Mouse (Mus musculus) cerebellum, adult 2 months (tissue): ENCODE results near the gene Nnat. TPM values are rescaled to one million over a fixed set of nuclear protein-coding genes. Genes with fewer than 3 reads are reported as not detected.
"Not testable (repeated sequence)": the region's sequence is repeated elsewhere in the genome, so short reads cannot be mapped to it uniquely, and the experiment has no call there.

ENCODE experiments used
- DNase-seq, 2 experiments: peaks; one replicate each; pipeline ENCODE4 v3.0.0; 2021
- H3K27ac ChIP-seq: fragments of 200-500 bp; 2 replicates; pipeline ENCODE4 v1.5.1; 2012; ENCODE audit warnings: low read length, control low read depth, inconsistent platforms; ENCODE audit not compliant: insufficient read depth
- H3K27me3 ChIP-seq: fragments of 200-500 bp; 2 replicates; pipeline ENCODE4 v1.6.1; 2012; ENCODE audit warnings: inconsistent platforms, mild to moderate bottlenecking, low read length, moderate library complexity; ENCODE audit not compliant: control insufficient read depth, insufficient read depth
- H3K4me1 ChIP-seq: fragments of 200-500 bp; 2 replicates; pipeline ENCODE4 v1.6.1; 2011; ENCODE audit warnings: low read length; ENCODE audit not compliant: control insufficient read depth, insufficient read depth
- H3K4me3 ChIP-seq: fragments of 200-500 bp; replicated peaks from 2 replicates; pipeline ENCODE3; 2011; ENCODE audit warnings: mild to moderate bottlenecking, low read depth, low read length, control low read depth; ENCODE audit not compliant: insufficient read depth
- CTCF ChIP-seq: fragments of 200-500 bp; IDR thresholded peaks from 2 replicates; pipeline ENCODE4 v1.5.1; 2011; ENCODE audit warnings: low read depth, mild to moderate bottlenecking, control low read depth, low read length, moderate library complexity, borderline replicate concordance; ENCODE audit not compliant: insufficient read depth
- POLR2A ChIP-seq: fragments of 200-500 bp; IDR thresholded peaks from 2 replicates; pipeline ENCODE4 v1.6.1; 2011; ENCODE audit warnings: low read length, control low read depth, borderline replicate concordance; ENCODE audit not compliant: insufficient read depth
- WGBS: fragments of 180-500 bp; shearing (Covaris S2); methylation state at CpG from one replicate; pipeline ENCODE4 v1.1.7; 2018; 5-methylcytosine and 5-hydroxymethylcytosine counted together
- polyA plus RNA-seq: library from polyadenylated mRNA; depleted of rRNA; stranded (reverse); fragments of >200 nt; gene quantifications from 2 replicates; pipeline ENCODE4 v1.2.3, GENCODE M21; 2012; rRNA removed

Nnat gene
- polyA plus RNA-seq, 1 experiment = 162 TPM

DNA sequence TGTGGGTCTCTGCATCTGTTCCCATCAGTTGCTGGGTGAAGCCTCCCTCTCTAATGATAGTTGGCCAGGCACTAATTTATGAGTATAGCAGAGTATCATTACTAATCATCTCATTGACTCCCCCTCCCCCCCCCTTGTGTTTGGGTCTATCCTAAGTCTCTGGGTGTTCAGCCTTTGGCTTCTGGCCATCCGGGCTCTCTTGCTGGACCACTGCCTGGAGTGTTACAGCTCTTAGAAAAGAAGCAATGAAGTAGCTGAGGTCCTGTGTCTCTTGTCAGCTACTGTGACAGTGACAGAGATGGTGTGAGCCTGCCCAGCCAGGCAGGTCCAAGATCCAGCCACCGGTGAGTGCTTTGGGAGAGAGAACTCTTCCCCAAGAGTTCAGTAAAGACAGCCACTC, 12.9 kb downstream of the Nnat start:
- Histone ChIP-seq H3K4me1 (peaks cover 2% of the 10 kb centered on the region; the same call in 1 of the 2 replicates), H3K27ac (no peak overlapping the region), H3K4me3 (no peak overlapping the region), H3K27me3 (no peaks in the 10 kb centered on the region)
- DNase-seq = no peak
- 42% methylated on average over 2 of the region's 2 CpGs for WGBS
- no peak for TF ChIP-seq POLR2A
- no peak for TF ChIP-seq CTCF

DNA sequence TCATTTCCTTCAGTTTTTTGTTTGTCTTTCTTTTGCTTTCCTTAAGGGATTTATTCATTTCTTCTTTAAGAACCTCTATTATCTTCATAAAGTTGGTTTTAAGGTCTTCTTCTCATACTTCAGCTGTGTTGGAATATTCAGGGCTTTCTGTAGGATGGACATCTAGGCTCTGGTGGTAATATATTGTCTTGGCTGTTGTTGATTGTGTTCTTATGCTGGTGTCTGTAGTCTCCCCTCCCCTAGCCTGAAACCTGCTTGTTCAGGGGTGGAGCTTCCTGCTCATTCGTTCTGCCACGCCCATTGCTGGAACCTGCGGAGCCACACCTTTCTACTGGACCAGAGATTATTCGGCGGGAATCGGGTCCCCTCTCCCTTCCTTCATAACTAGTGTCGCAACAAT, 25.5 kb downstream of the Nnat start:
- DNase-seq, H3K4me3 ChIP-seq, H3K27me3 ChIP-seq, H3K4me1 ChIP-seq, H3K27ac ChIP-seq: not testable (repeated sequence)
- WGBS = 39% methylated on average over 7 of the region's 7 CpGs

DNA sequence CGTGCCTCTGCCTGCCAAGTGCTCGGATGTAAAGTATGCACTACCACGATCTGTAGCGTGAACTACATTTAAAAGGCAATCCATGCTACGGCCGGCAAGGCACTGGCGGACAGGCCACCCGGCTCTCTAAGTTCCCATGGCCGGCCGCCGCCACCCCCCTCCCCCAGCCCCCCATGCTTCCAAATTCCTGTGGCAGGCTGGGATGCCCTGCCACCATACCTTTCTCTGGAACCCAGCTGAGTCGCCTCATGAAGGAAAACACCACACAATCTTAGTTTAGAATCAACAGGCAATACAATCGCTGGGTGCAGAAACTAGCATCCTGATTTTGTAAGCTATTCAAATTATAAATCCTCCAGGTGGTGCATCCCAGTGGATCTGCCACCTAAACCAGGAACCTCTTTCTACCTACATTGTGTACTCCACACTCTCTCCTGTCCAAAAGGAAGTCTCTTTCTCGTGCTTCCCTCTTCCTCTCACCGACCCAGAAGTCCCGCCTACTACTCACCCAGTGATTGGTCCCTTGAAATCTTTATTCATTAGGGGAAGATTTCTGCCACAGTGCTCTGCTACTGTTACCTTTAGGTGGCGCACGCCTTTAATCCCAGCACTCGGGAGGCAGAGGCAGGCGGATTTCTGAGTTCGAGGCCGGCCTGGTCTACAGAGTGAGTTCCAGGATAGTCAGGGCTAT, 37.1 kb downstream of the Nnat start:
- TF ChIP-seq CTCF (no peak), POLR2A (no peak)
- H3K27me3 ChIP-seq = no peaks in the 10 kb centered on the region
- H3K4me3 ChIP-seq = no peak overlapping the region
- no peak for DNase-seq
- no peak overlapping the region for H3K27ac ChIP-seq
- WGBS = 66% methylated on average over 22 of the region's 22 CpGs
- no peaks in the 10 kb centered on the region for H3K4me1 ChIP-seq

DNA sequence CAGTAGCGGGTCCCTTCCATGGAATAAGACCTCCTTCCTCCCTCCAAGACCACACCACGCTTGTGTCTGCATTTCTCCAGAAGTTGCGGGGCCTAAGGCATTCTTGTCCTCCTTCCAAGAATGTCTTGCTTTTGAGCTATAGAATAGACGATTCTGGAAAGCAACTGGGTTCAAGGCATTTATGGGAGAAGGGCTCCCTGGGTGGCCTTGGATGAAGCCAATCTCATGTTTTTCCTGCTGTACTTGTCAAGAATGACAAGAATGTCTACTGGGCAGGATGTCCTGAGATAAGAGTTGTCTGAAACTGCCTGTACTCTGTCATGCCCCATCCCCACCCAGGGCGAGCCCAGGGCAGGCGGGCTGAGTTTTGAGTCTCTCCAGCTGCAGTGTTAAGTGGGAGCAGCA, 41.6 kb downstream of the Nnat start:
- no peak overlapping the region for H3K27ac ChIP-seq
- no peak for DNase-seq
- no peaks in the 10 kb centered on the region for H3K27me3 ChIP-seq
- H3K4me3 ChIP-seq = no peak overlapping the region
- no peaks in the 10 kb centered on the region for H3K4me1 ChIP-seq
- TF ChIP-seq CTCF (no peak), POLR2A (no peak)
- WGBS = 68% methylated on average over 6 of the region's 6 CpGs

DNA sequence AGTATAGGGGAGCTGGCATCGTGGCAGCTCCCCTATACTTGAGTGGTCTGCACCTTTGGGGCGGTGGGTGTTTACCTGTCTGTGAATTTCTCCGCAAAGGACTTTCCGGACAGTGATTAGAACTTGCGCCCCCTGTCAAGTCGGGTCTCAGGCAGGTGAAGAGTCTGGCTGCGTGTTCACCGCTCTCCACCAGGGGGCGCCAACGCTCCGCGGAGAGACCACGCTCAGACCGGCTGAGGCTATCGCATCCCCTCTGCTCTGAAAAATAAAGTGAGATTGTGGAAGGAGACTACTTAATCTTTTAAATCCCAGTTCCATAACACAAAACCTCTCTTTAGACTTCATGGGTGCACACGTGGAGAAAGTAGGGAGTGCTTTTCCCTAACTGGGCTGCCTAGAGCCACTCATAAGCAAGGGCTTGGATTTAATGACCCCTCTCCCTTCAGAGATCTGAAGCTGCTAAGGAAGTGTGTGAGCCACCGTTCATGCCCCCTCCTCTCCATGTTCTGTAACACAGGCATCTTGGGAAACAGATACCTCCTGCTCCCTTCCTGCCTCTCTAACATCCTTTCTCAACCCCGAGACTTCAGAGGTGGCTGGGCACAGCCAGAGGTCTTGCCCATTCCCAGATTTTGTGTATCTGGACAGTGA, 45.3 kb downstream of the Nnat start:
- Histone ChIP-seq H3K4me1 (no peaks in the 10 kb centered on the region), H3K27me3 (no peaks in the 10 kb centered on the region), H3K27ac (no peak overlapping the region), H3K4me3 (no peak overlapping the region)
- DNase-seq = peak; percentile 57 to 76
- TF ChIP-seq CTCF = peak; percentile 94
- TF ChIP-seq POLR2A = no peak
- WGBS = 6% methylated on average over 18 of the region's 18 CpGs

DNA sequence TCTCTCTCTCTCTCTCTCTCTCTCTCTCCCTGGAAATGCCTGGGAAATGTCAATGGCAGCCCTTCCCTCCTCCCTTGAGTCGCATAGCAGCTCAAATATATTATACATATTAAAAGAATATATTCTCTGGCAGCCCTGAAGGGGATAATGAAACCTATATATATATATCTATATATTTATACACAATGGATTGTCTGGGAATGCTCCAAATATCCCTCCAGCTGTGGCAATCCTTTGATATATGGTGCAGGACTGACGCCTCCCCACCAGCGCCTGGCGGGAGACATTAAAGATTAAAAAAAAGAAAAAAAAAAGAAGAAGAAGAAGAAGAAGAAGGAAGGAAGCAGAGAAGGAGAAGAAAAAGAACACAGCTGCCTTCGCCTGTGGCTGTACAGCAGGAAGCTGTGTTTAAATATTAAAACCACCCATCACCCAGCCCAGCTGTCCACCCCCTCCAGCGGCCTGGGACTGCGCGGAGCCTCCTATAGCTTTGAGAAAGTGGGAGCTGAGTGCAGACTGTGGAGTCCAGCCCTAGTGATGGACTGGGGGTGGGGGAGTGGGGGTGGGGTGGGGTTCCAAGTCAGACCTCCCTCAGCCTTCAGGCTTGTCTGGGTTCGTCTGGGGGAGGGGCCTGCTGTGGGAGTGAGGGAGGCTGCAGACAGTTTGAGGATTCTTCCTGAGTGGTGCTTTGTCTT, 47.8 kb downstream of the Nnat start:
- no peak for DNase-seq
- WGBS = 70% methylated on average over 9 of the region's 9 CpGs
- no peaks in the 10 kb centered on the region for H3K4me1 ChIP-seq
- TF ChIP-seq CTCF (no peak), POLR2A (no peak)
- H3K27me3 ChIP-seq = no peaks in the 10 kb centered on the region
- no peak overlapping the region for H3K27ac ChIP-seq
- no peak overlapping the region for H3K4me3 ChIP-seq

DNA sequence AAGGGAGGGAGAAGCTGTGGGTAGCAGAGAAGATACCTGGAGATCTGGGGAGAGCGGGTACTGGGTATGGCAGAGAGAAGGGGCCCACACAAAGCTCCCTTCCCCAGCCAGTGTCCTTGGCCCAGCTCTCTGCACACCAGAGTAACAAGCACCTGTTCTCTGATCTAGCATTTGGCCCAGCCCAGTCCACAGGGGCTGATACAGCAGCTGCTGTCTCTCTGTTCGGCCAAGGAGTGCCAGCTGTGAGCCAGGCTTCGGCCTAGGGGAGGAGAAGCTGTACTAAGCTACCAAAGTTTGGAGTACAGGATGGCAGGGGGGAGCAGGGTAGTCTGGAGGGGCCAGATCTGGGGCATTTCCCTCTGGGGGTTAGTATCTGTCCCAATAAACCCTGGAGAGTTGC, 51.9 kb downstream of the Nnat start:
- no peak overlapping the region for H3K27ac ChIP-seq
- TF ChIP-seq POLR2A (no peak), CTCF (no peak)
- no peaks in the 10 kb centered on the region for H3K4me1 ChIP-seq
- DNase-seq = no peak
- H3K4me3 ChIP-seq = no peak overlapping the region
- H3K27me3 ChIP-seq = no peaks in the 10 kb centered on the region
- WGBS = 42% methylated on average over 3 of the region's 3 CpGs

Other genes with a start within 250 kb of the Nnat start
- gene Ghrh, start 212.6 kb upstream of the Nnat start, polyA plus RNA-seq = 0.28 TPM in 1 of 2 replicates, not detected in the other
- gene Manbal, start 192.5 kb upstream of the Nnat start, polyA plus RNA-seq = 96.2 and 101 TPM in 2 replicates
- gene Src, start 141.6 kb upstream of the Nnat start, polyA plus RNA-seq = 47.0 and 48.3 TPM in 2 replicates
- 124 and 133 TPM in 2 replicates for gene Blcap, start 11.2 kb downstream of the Nnat start, polyA plus RNA-seq
- 30.0 and 31.6 TPM in 2 replicates for gene Ctnnbl1, start 177.3 kb downstream of the Nnat start, polyA plus RNA-seq